Mouse (Mus musculus) c-Kit-positive CD71-negative TER-119-negative erythroid progenitor cells, embryonic 14.5 days (primary cell): Measurements from ENCODE around the gene Ovol1.

ENCODE experiments used
- DNase-seq: peaks from one replicate; pipeline ENCODE4 v3.0.0-alpha.2; 2013; ENCODE audit warnings: low read depth

Gene Ovol1

GRCm38 (mm10) chr19:5560457-5561041 is at the start of gene Ovol1:
Gene Ovol1, minus strand, starts transcription at chr19:5560646.
- no peak for DNase-seq

GRCm38 (mm10) chr19:5609547-5610404 is 49.3 kb upstream of the Ovol1 start, which contains the start of gene Kat5:
Gene Kat5, minus strand, starts transcription at chr19:5610237.
- peak; percentile 82 for DNase-seq

GRCm38 (mm10) chr19:5609171-5609546 is 48.7 kb upstream of the Ovol1 start:
- no peak for DNase-seq

GRCm38 (mm10) chr19:5608707-5609106 is 48.3 kb upstream of the Ovol1 start:
- DNase-seq, result no peak

GRCm38 (mm10) chr19:5607705-5608410 is 47.4 kb upstream of the Ovol1 start:
- no peak for DNase-seq

- DNase-seq, result no peak
These were observed 45.8 kb upstream of the Ovol1 start for GRCm38 (mm10) chr19:5606196-5606595.

- no peak for DNase-seq
These were observed 44.7 kb upstream of the Ovol1 start for GRCm38 (mm10) chr19:5605126-5605525.

GRCm38 (mm10) chr19:5603664-5604063 is 43.2 kb upstream of the Ovol1 start:
- DNase-seq, result no peak

- peak; percentile 61 for DNase-seq
These were observed 41.5 kb upstream of the Ovol1 start, which contains the start of gene Rnaseh2c for GRCm38 (mm10) chr19:5601752-5602541. Gene Rnaseh2c, plus strand, starts transcription at chr19:5601873.

GRCm38 (mm10) chr19:5599224-5599623 is 38.8 kb upstream of the Ovol1 start:
- no peak for DNase-seq

GRCm38 (mm10) chr19:5591888-5592287 is 31.4 kb upstream of the Ovol1 start:
- no peak for DNase-seq

- DNase-seq, result no peak
These were observed 28.7 kb upstream of the Ovol1 start for GRCm38 (mm10) chr19:5589159-5589558.

- no peak for DNase-seq
These were observed 21.5 kb upstream of the Ovol1 start for GRCm38 (mm10) chr19:5581995-5582394.

- DNase-seq, result no peak
These were observed 20.3 kb upstream of the Ovol1 start for GRCm38 (mm10) chr19:5580776-5581175.

GRCm38 (mm10) chr19:5579971-5580370 is 19.5 kb upstream of the Ovol1 start:
- no peak for DNase-seq

GRCm38 (mm10) chr19:5575336-5575735 is 14.9 kb upstream of the Ovol1 start:
- no peak for DNase-seq

GRCm38 (mm10) chr19:5572331-5573125 is 12.1 kb upstream of the Ovol1 start:
- no peak for DNase-seq

GRCm38 (mm10) chr19:5571831-5572230 is 11.4 kb upstream of the Ovol1 start:
- DNase-seq, result peak; percentile 53

- no peak for DNase-seq
These were observed 10.2 kb upstream of the Ovol1 start for GRCm38 (mm10) chr19:5570353-5571246.

- DNase-seq, result no peak
These were observed 9.1 kb upstream of the Ovol1 start for GRCm38 (mm10) chr19:5569521-5569920.
